Mouse (Mus musculus): ENCODE results near the gene Plcg1.

DNA sequence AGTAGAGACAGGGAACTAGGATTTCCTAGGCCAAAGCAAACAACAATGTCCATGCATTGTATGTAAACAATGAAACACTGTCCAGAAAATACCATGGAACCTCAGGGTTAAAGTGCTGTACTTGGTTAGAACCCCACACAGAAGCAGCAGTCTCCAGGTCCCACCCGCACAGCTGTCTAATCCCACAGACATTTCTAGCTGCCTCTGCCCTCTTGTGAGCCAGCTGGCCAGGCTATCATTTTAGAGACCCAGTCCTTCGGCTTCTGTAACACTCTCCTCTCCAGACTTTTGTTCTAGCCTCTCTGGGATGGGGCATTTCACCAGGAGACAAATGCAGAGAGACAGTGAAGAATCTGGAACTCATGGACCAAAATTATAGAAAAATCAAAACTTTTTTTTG, 46.9 kb downstream of the Plcg1 start:
- no peak for TF ChIP-seq TAL1 (IDR thresholded peaks at IDR 0.05; ENCODE audit: low read length)
- no peak for TF ChIP-seq GATA1 (IDR thresholded peaks at IDR 0.05; ENCODE audit: low read length)
